Mouse (Mus musculus) liver, embryonic 15.5 days (tissue): Measurements from ENCODE around the gene Zdhhc7. TPM values are rescaled to one million over a fixed set of nuclear protein-coding genes. Genes with fewer than 3 reads are reported as not detected.

ENCODE experiments used
- ATAC-seq: fragments of 200-750 bp; cut with Nextera tagmentation; 2 replicates; pipeline ENCODE4 v1.8.0; 2017; ENCODE audit warnings: moderate number of reproducible peaks, mild to moderate bottlenecking, moderate library complexity; ENCODE audit not compliant: insufficient read depth
- H3K27ac ChIP-seq: fragments of 300-500 bp; sonication (generic); replicated peaks from 2 replicates; pipeline ENCODE4 v1.5.1; 2015; ENCODE audit warnings: mild to moderate bottlenecking, inconsistent platforms
- H3K27me3 ChIP-seq: fragments of 300-500 bp; sonication (generic); 2 replicates; pipeline ENCODE4 v1.6.1; 2015; ENCODE audit warnings: mild to moderate bottlenecking, inconsistent platforms
- H3K36me3 ChIP-seq: fragments of 300-500 bp; sonication (generic); replicated peaks from 2 replicates; pipeline ENCODE4 v1.6.1; 2015; ENCODE audit warnings: moderate library complexity, mild to moderate bottlenecking, inconsistent platforms
- H3K4me1 ChIP-seq: fragments of 300-500 bp; sonication (generic); replicated peaks from 2 replicates; pipeline ENCODE4 v1.6.1; 2015; ENCODE audit warnings: inconsistent platforms
- H3K4me2 ChIP-seq: fragments of 300-500 bp; sonication (generic); 2 replicates; pipeline ENCODE4 v1.6.1; 2015; ENCODE audit warnings: moderate library complexity, mild to moderate bottlenecking, inconsistent platforms
- H3K4me3 ChIP-seq: fragments of 300-500 bp; sonication (generic); replicated peaks from 2 replicates; pipeline ENCODE4 v1.5.1; 2015; ENCODE audit warnings: mild to moderate bottlenecking, inconsistent platforms
- H3K9ac ChIP-seq: fragments of 300-500 bp; sonication (generic); 2 replicates; pipeline ENCODE4 v1.6.1; 2015; ENCODE audit warnings: moderate library complexity, mild to moderate bottlenecking, inconsistent platforms
- H3K9me3 ChIP-seq: fragments of 300-500 bp; sonication (generic); replicated peaks from 2 replicates; pipeline ENCODE4 v1.6.1; 2016; ENCODE audit warnings: inconsistent platforms
- WGBS: fragments of 180-500 bp; shearing (Covaris S2); methylation state at CpG from one replicate; pipeline ENCODE4 v1.1.7; 2015; ENCODE audit warnings: mixed read lengths; ENCODE audit not compliant: insufficient replicate concordance; 5-methylcytosine and 5-hydroxymethylcytosine counted together
- polyA plus RNA-seq: library from polyadenylated mRNA; unstranded; fragments of >200 nt; fragmentation: Nextera tagmentation; extraction: Ambion mirVana; gene quantifications from 2 replicates; pipeline ENCODE4 v1.2.1, GENCODE M21; 2015

Zdhhc7 gene
- polyA plus RNA-seq, 1 experiment from 2014 or later, result 13.9 TPM

DNA sequence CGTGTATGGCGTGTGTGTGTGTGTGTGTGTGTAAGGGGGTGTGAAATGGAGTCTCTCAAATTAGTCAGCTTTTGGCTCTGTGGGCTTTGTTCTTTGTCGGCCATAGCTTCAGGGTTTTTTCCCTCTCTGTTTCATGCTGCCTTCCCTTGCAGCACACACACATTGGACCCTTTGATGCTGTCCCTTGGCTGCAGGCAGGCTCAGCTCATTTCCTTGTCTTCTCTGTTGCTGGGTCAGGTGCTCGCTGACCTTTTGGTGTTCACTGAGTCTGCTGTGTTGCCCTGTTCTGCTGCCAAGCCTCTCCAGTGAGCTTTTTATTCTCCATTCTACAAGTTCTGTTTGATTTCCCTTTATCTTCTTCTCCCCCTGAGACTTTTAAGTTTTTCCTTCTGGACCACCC lies 28.3 kb upstream of the Zdhhc7 start:
- Histone ChIP-seq H3K27me3 (peaks cover 27% of the 10 kb centered on the region), H3K4me1 (peaks cover 7% of the 10 kb centered on the region; the same call in 1 of the 2 replicates), H3K9ac (no peak overlapping the region), H3K27ac (no peak overlapping the region), H3K4me3 (no peak overlapping the region), H3K36me3 (no peaks in the 10 kb centered on the region), H3K9me3 (no peaks in the 10 kb centered on the region), H3K4me2 (no peak overlapping the region)
- ATAC-seq, result no peak
- WGBS, result 70% methylated on average over 4 of the region's 4 CpGs

DNA sequence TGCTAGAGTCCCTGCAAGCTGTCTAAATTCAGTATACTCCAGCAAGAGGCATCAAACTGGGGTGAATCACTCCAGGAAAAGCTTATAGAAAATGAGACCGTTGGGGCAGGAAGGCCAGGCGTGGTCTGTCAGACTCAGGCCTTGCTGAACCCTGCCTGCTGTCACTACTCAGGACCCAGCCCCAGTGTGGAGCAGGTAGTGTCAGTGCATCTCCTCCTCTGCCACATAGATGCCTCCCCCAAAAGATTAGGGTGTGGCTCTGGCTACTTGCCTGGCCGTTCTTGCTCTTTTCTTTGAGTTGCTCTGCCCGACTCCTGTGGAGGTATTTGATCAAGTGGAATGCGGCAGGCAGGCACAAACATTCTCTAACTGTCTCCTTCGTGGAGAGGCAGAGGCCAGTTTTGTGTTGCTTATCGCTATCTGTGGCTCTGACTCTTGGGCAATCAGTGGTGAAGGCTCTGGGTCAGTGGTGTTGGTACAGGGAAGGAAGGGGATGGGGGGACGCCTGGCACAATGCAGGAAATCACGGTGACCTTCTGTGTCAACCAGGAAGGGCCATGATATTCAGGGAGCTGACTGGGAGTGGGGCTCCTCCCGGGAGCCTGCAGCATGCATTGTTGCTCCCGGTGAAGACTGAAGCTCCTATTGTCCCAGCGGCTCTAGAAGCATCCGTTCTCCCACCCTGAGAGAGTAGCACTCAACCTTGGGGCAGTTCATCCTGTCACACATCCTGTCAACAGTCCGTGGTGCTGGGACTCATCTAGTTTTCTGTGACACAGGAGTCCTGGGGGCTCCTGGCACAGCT lies 25.3 kb upstream of the Zdhhc7 start:
- H3K4me3 ChIP-seq, result no peak overlapping the region
- H3K4me2 ChIP-seq, result no peak overlapping the region
- H3K9me3 ChIP-seq, result no peaks in the 10 kb centered on the region
- H3K36me3 ChIP-seq, result no peaks in the 10 kb centered on the region
- H3K9ac ChIP-seq, result no peak overlapping the region
- H3K27me3 ChIP-seq, result peaks cover 36% of the 10 kb centered on the region
- H3K27ac ChIP-seq, result no peak overlapping the region
- peaks cover 7% of the 10 kb centered on the region; the same call in 1 of the 2 replicates for H3K4me1 ChIP-seq
- ATAC-seq, result peak; percentile 49
- WGBS, result 16% methylated on average over 14 of the region's 14 CpGs

DNA sequence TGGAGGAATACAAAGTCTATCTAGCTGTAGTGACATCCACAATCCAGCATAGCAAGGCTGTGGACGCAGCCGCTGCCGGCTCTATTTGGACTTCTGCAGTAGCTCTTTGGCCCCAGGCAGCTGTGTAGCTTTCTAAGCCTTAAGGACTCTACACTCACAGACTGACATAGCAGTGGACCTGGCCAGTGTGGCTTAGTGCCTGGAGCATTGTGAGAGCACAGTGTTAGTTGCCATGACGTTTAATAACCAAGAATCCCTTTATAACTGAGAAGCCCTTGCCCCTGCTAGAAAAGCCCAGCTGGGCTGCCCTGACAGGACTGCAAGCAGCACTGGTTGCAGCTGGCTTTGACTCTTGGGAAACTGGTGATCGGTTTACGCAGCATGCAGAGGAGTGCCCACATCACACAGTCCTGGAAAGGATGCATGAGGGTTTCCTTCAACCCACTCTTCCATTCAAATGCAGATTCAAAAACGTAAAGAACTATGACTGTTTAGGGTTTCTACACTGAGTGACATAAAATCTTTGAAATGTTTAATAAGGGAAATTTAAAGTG lies 23.6 kb upstream of the Zdhhc7 start:
- peaks cover 42% of the 10 kb centered on the region for H3K27me3 ChIP-seq
- 61% methylated on average over 7 of the region's 7 CpGs for WGBS
- ATAC-seq, result no peak
- peaks cover 9% of the 10 kb centered on the region; the same call in 1 of the 2 replicates for H3K4me1 ChIP-seq
- H3K36me3 ChIP-seq, result no peaks in the 10 kb centered on the region
- no peaks in the 10 kb centered on the region for H3K9me3 ChIP-seq
- no peak overlapping the region for H3K4me3 ChIP-seq
- H3K27ac ChIP-seq, result no peak overlapping the region
- H3K4me2 ChIP-seq, result no peak overlapping the region
- H3K9ac ChIP-seq, result no peak overlapping the region

DNA sequence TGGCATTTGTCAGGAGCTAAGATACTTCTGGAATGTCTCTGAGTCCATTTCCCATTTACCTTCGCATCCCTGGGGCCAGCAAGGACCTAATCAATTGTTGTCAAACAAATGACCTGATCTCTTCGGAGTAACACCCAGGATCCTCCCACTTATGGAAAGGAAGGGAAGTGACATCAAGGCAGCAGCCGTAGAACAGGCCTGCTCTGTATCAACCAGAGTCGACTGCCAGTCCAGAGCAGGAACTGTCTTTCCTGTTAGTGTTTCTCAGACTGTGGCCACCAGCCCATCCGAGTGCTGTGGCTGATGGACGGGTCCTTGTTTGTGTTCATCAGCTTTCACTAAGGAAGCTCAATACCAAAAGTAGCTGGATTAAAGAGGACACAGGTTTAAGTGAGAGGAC lies 23.0 kb upstream of the Zdhhc7 start:
- Histone ChIP-seq H3K27ac (no peak overlapping the region), H3K4me2 (no peak overlapping the region), H3K27me3 (peaks cover 47% of the 10 kb centered on the region), H3K36me3 (no peaks in the 10 kb centered on the region), H3K9ac (no peak overlapping the region), H3K4me3 (no peak overlapping the region), H3K4me1 (peaks cover 9% of the 10 kb centered on the region; the same call in 1 of the 2 replicates), H3K9me3 (no peaks in the 10 kb centered on the region)
- ATAC-seq, result no peak
- WGBS, result 5% methylated on average over 6 of the region's 6 CpGs

DNA sequence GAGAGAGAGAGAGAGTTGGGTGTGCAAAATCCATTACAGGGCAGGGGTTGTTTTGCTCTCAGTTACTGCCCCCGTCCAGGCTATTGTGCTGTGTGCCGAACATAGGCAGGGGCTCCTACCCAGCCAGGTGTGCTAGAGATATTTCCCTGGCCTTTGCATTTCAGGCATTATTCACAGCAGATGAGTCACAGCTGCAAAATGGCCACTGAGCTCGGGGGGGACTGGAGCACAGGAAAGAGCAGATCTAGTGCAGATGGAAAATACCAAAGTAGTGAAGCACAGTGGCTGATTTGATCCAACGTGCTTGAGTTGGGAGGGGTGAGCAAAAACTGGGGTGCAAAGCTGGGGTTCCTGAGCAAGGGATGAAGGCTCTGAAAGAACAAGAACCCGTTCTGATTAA lies 19.7 kb upstream of the Zdhhc7 start:
- 49% methylated on average over 5 of the region's 5 CpGs for WGBS
- Histone ChIP-seq H3K9me3 (no peaks in the 10 kb centered on the region), H3K4me1 (peaks cover 7% of the 10 kb centered on the region), H3K4me3 (no peak overlapping the region), H3K36me3 (no peaks in the 10 kb centered on the region), H3K27me3 (peaks cover 65% of the 10 kb centered on the region), H3K27ac (no peak overlapping the region), H3K9ac (no peak overlapping the region), H3K4me2 (no peak overlapping the region)
- no peak for ATAC-seq

DNA sequence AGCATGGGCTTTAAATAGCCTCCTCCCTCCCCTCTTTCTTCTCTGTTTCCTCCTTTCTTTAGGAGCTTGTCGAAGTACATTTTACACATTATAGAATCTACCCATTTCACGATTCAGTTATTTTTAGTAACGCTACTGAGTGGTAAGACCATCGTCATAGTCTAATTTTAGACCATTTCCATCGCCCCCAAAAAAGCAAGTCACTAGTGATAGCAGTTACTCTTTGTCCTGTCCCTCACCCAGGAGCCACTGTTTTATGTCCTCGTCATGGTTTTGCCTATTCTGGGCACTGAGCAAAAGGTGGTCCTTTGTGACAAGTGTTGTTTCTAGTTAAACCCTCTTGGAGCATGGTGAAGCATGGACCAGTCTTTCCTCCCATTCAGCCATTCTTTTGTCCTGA lies 18.6 kb upstream of the Zdhhc7 start:
- Histone ChIP-seq H3K4me3 (no peak overlapping the region), H3K4me1 (peaks cover 6% of the 10 kb centered on the region; the same call in 1 of the 2 replicates), H3K27me3 (peaks cover 71% of the 10 kb centered on the region), H3K9ac (no peak overlapping the region), H3K27ac (no peak overlapping the region), H3K9me3 (no peaks in the 10 kb centered on the region), H3K36me3 (no peaks in the 10 kb centered on the region), H3K4me2 (no peak overlapping the region)
- 28% methylated on average over 6 of the region's 6 CpGs for WGBS
- ATAC-seq, result no peak

DNA sequence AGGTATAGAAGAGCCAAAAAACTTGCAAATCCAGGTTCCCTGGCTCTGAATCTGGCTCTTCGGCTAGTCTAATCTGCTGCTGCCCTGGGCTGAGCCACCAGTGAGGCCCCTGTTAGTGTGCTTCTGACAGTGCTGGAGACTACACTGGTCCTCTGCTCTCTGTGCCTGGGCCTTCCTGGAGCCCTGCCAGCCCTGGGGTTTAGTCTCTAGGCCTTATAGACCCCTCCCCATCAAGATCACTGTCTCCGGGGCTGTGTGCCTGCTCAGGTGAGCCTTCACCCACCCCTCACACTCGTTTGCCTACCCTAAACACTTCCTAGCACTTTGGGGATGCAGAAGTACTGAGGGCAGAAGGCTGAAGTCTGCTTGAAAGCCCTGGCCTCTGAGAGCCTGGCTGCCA lies 18.1 kb upstream of the Zdhhc7 start:
- Histone ChIP-seq H3K4me2 (no peak overlapping the region), H3K4me1 (peaks cover 9% of the 10 kb centered on the region), H3K27ac (no peak overlapping the region), H3K9me3 (no peaks in the 10 kb centered on the region), H3K9ac (no peak overlapping the region), H3K27me3 (peaks cover 71% of the 10 kb centered on the region), H3K4me3 (no peak overlapping the region), H3K36me3 (no peaks in the 10 kb centered on the region)
- ATAC-seq, result no peak
- WGBS, result 41% methylated on average over 3 of the region's 3 CpGs

DNA sequence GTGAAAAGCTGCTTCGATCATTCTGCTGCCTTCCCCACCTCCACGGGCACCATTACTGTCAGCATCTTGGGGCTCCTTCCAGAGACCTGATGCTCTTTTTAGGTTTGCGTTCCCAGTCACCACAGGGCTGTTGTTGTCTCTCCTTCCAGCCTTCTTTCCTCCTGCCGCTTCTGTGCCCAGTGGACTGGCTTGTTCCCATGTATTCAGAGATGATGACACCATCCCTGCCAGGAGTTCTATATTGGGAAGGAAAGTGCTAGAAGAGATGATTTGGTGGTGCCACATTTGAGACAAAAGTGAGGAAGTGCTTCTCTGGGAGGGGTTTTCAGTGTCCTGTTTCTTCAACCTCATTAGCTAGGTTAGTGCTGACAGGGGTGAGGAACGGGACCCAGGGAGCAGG lies 17.6 kb upstream of the Zdhhc7 start:
- no peak overlapping the region for H3K4me3 ChIP-seq
- no peak overlapping the region for H3K4me2 ChIP-seq
- no peaks in the 10 kb centered on the region for H3K9me3 ChIP-seq
- WGBS, result 55% methylated on average over 5 of the region's 5 CpGs
- no peak overlapping the region for H3K27ac ChIP-seq
- peaks cover 15% of the 10 kb centered on the region for H3K4me1 ChIP-seq
- no peak for ATAC-seq
- H3K36me3 ChIP-seq, result no peaks in the 10 kb centered on the region
- peaks cover 76% of the 10 kb centered on the region for H3K27me3 ChIP-seq
- no peak overlapping the region for H3K9ac ChIP-seq

DNA sequence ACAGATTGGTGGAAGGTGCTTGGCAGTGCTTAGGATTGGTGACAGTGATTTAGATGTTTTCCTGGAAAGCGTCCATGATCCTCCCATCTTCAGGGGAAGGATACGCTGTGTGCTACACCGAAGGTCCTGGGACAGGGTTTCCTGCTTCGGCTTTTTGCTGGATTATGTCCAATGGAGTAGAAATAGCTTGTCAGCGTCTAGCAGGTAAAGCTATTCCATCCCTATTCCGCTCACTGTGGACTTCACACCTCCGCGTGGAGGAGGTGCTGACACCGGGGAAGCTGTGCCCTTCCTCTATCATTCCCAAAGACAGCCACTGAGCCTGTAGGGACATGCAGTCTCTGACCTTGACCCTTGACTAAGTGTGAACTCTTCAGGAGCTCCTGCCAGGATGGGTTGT lies 16.9 kb upstream of the Zdhhc7 start:
- H3K27me3 ChIP-seq, result peaks cover 74% of the 10 kb centered on the region
- ATAC-seq, result no peak
- peaks cover 19% of the 10 kb centered on the region for H3K4me1 ChIP-seq

DNA sequence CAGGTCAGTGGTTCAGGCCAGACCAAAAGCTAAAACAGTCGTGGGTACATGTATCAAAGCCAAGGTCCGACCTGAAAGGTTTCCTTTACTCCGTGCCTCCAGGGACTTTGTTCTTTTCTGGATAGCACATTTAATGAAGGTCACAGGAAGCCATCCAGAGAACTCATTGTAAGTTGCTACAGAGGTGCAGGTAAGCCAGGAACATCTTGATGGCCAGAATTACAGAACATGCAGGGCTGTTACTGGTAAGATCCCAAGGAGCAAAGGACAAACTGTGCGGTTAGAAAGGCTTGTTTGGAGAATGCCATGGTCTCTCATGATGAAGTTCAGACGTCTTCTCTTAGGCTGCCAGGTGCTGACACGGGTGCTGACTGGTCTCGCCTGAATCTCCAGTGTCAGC lies 15.3 kb upstream of the Zdhhc7 start:
- no peak for ATAC-seq
- no peaks in the 10 kb centered on the region for H3K36me3 ChIP-seq
- no peak overlapping the region for H3K9ac ChIP-seq
- 39% methylated on average over 7 of the region's 7 CpGs for whole genome bisulfite sequencing
- peaks cover 30% of the 10 kb centered on the region for H3K4me1 ChIP-seq
- peaks cover 69% of the 10 kb centered on the region for H3K27me3 ChIP-seq
- H3K4me2 ChIP-seq, result no peak overlapping the region
- no peaks in the 10 kb centered on the region for H3K9me3 ChIP-seq
- H3K27ac ChIP-seq, result no peak overlapping the region
- no peak overlapping the region for H3K4me3 ChIP-seq

More for the DNA sequence above, 16.9 kb upstream of the Zdhhc7 start:
- no peak overlapping the region for H3K4me2 ChIP-seq
- H3K36me3 ChIP-seq, result no peaks in the 10 kb centered on the region
- WGBS, result 69% methylated on average over 9 of the region's 9 CpGs
- no peak overlapping the region for H3K4me3 ChIP-seq
- no peak overlapping the region for H3K27ac ChIP-seq
- H3K9ac ChIP-seq, result no peak overlapping the region
- no peaks in the 10 kb centered on the region for H3K9me3 ChIP-seq

DNA sequence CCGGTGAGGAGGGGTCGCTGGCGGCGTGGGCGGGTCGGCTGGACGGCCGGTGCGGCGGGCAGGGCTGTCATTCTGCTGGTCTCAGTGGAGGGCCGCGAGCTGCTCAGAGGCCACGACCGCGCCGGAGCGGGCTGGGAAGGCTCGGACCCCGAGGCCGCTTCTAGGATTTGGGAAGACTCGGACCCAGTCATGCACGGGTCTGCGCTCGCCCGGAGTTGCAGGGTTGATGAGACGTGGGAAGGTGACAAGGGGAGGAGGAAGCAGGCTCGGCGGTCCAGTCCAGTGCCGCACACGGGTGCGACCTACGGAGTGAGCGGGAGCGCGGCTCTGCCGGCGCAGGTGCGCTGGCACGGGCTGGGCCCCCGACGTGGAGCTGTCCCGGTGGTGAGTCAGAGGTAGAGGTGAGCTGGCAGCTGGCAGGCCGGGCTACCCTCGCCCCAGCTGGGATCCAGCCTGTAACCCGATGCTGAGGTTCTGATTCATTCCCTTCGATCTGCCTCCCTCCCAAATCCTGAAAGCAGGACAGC lies 13.1 kb upstream of the Zdhhc7 start:
- Histone ChIP-seq H3K4me3 (peak overlapping the region; percentile 66), H3K9me3 (no peaks in the 10 kb centered on the region), H3K36me3 (no peaks in the 10 kb centered on the region), H3K9ac (peak overlapping the region; percentile 52), H3K27ac (no peak overlapping the region), H3K27me3 (peaks cover 71% of the 10 kb centered on the region), H3K4me1 (peaks cover 30% of the 10 kb centered on the region), H3K4me2 (peak overlapping the region; percentile 95)
- WGBS, result 1% methylated on average over 46 of the region's 46 CpGs
- peak; percentile 6 for ATAC-seq
